Mouse (Mus musculus): Measurements from ENCODE around the gene Olfr315. TPM values are rescaled to one million over a fixed set of nuclear protein-coding genes. Genes with fewer than 3 reads are reported as not detected.
"Not testable (repeated sequence)": the region's sequence is repeated elsewhere in the genome, so short reads cannot be mapped to it uniquely, and the experiment has no call there.

Gene Olfr315
- polyA plus RNA-seq, 1 experiment from 2014 or later, result not detected

- WGBS, result 78% methylated on average over 5 of the region's 5 CpGs
- H3K9me3 ChIP-seq (replicated peaks; ENCODE audit: control insufficient read depth, low read length), result no peaks in the 10 kb centered on the region
- H3K36me3 ChIP-seq (replicated peaks; ENCODE audit: control insufficient read depth, insufficient read depth, low read depth, low read length), result no peaks in the 10 kb centered on the region
- DNase-seq (ENCODE audit: low spot score), result no peak
- H3K27ac ChIP-seq (replicated peaks; ENCODE audit: low read depth, low read length), result no peak overlapping the region
- ATAC-seq (replicated peaks; ENCODE audit: insufficient number of reproducible peaks, low FRiP score, low TSS enrichment, low read depth), result no peak
- no peaks in the 10 kb centered on the region for H3K4me1 ChIP-seq (ENCODE audit: control insufficient read depth, insufficient read depth, low read length)
- H3K4me2 ChIP-seq (ENCODE audit: low read depth, low read length), result no peak overlapping the region
- no peaks in the 10 kb centered on the region for H3K27me3 ChIP-seq (ENCODE audit: control insufficient read depth, insufficient read depth, low read length)
- H3K4me3 ChIP-seq (ENCODE audit: low read depth, low read length), result no peak overlapping the region
- H3K9ac ChIP-seq (replicated peaks; ENCODE audit: low read length), result no peak overlapping the region
Observed at GRCm38 (mm10) chr11:58799747-58800146, 26.8 kb downstream of the Olfr315 start.

GRCm38 (mm10) chr11:58801558-58802228 lies 28.7 kb downstream of the Olfr315 start, which contains the start of gene Fam183b:
Fam183b (minus strand) TSS chr11:58801960.
- 35% methylated on average over 14 of the region's 14 CpGs for WGBS
- Histone ChIP-seq H3K36me3 (replicated peaks; ENCODE audit: control insufficient read depth, insufficient read depth, low read depth, low read length) (no peaks in the 10 kb centered on the region), H3K9me3 (replicated peaks; ENCODE audit: control insufficient read depth, low read length) (no peaks in the 10 kb centered on the region), H3K4me2 (ENCODE audit: low read depth, low read length) (no peak within 1 kb of the TSS), H3K27me3 (ENCODE audit: control insufficient read depth, insufficient read depth, low read length) (no peaks in the 10 kb centered on the region), H3K4me1 (ENCODE audit: control insufficient read depth, insufficient read depth, low read length) (no peaks in the 10 kb centered on the region), H3K9ac (replicated peaks; ENCODE audit: low read length) (no peak within 1 kb of the TSS), H3K4me3 (ENCODE audit: low read depth, low read length) (no peak within 1 kb of the TSS), H3K27ac (replicated peaks; ENCODE audit: low read depth, low read length) (no peak within 1 kb of the TSS)
- peak; percentile 62 for ATAC-seq (replicated peaks; ENCODE audit: insufficient number of reproducible peaks, low FRiP score, low TSS enrichment, low read depth)
- DNase-seq (ENCODE audit: low spot score), result peak; percentile 51

- no peak overlapping the region for H3K27ac ChIP-seq (replicated peaks; ENCODE audit: low read depth, low read length)
- DNase-seq (ENCODE audit: low spot score) (no peak), ATAC-seq (replicated peaks; ENCODE audit: insufficient number of reproducible peaks, low FRiP score, low TSS enrichment, low read depth) (no peak)
- no peaks in the 10 kb centered on the region for H3K36me3 ChIP-seq (replicated peaks; ENCODE audit: control insufficient read depth, insufficient read depth, low read depth, low read length)
- H3K4me3 ChIP-seq (ENCODE audit: low read depth, low read length), result no peak overlapping the region
- H3K27me3 ChIP-seq (ENCODE audit: control insufficient read depth, insufficient read depth, low read length), result no peaks in the 10 kb centered on the region
- H3K9me3 ChIP-seq (replicated peaks; ENCODE audit: control insufficient read depth, low read length), result no peaks in the 10 kb centered on the region
- H3K4me1 ChIP-seq (ENCODE audit: control insufficient read depth, insufficient read depth, low read length), result no peaks in the 10 kb centered on the region
- no peak overlapping the region for H3K4me2 ChIP-seq (ENCODE audit: low read depth, low read length)
- H3K9ac ChIP-seq (replicated peaks; ENCODE audit: low read length), result no peak overlapping the region
- 76% methylated on average over 4 of the region's 4 CpGs for WGBS
Observed at GRCm38 (mm10) chr11:58803871-58804270, 30.9 kb downstream of the Olfr315 start.

GRCm38 (mm10) chr11:58804393-58804792 lies 31.4 kb downstream of the Olfr315 start:
- no peak overlapping the region for H3K9ac ChIP-seq (replicated peaks; ENCODE audit: low read length)
- ATAC-seq (replicated peaks; ENCODE audit: insufficient number of reproducible peaks, low FRiP score, low TSS enrichment, low read depth) (no peak), DNase-seq (ENCODE audit: low spot score) (no peak)
- 83% methylated on average over 2 of the region's 2 CpGs for WGBS
- no peaks in the 10 kb centered on the region for H3K27me3 ChIP-seq (ENCODE audit: control insufficient read depth, insufficient read depth, low read length)
- H3K27ac ChIP-seq (replicated peaks; ENCODE audit: low read depth, low read length), result no peak overlapping the region
- no peak overlapping the region for H3K4me3 ChIP-seq (ENCODE audit: low read depth, low read length)
- no peaks in the 10 kb centered on the region for H3K9me3 ChIP-seq (replicated peaks; ENCODE audit: control insufficient read depth, low read length)
- no peak overlapping the region for H3K4me2 ChIP-seq (ENCODE audit: low read depth, low read length)
- H3K4me1 ChIP-seq (ENCODE audit: control insufficient read depth, insufficient read depth, low read length), result no peaks in the 10 kb centered on the region
- H3K36me3 ChIP-seq (replicated peaks; ENCODE audit: control insufficient read depth, insufficient read depth, low read depth, low read length), result no peaks in the 10 kb centered on the region

- Histone ChIP-seq H3K4me3 (ENCODE audit: low read depth, low read length) (no peak overlapping the region), H3K9ac (replicated peaks; ENCODE audit: low read length) (no peak overlapping the region), H3K36me3 (replicated peaks; ENCODE audit: control insufficient read depth, insufficient read depth, low read depth, low read length) (no peaks in the 10 kb centered on the region), H3K27me3 (ENCODE audit: control insufficient read depth, insufficient read depth, low read length) (no peaks in the 10 kb centered on the region), H3K9me3 (replicated peaks; ENCODE audit: control insufficient read depth, low read length) (no peaks in the 10 kb centered on the region), H3K27ac (replicated peaks; ENCODE audit: low read depth, low read length) (no peak overlapping the region), H3K4me2 (ENCODE audit: low read depth, low read length) (no peak overlapping the region), H3K4me1 (ENCODE audit: control insufficient read depth, insufficient read depth, low read length) (no peaks in the 10 kb centered on the region)
- no peak for ATAC-seq (replicated peaks; ENCODE audit: insufficient number of reproducible peaks, low FRiP score, low TSS enrichment, low read depth)
- 0% methylated on average over 1 of the region's 1 CpGs for WGBS
- DNase-seq (ENCODE audit: low spot score), result no peak
Observed at GRCm38 (mm10) chr11:58812001-58812400, 39.0 kb downstream of the Olfr315 start.

GRCm38 (mm10) chr11:58814700-58815099 lies 41.7 kb downstream of the Olfr315 start, which contains the start of gene Olfr313:
Olfr313 (plus strand) TSS chr11:58815000.
- H3K9me3 ChIP-seq (replicated peaks; ENCODE audit: control insufficient read depth, low read length); H3K27me3 ChIP-seq (ENCODE audit: control insufficient read depth, insufficient read depth, low read length); ATAC-seq (replicated peaks; ENCODE audit: insufficient number of reproducible peaks, low FRiP score, low TSS enrichment, low read depth); DNase-seq (ENCODE audit: low spot score); H3K27ac ChIP-seq (replicated peaks; ENCODE audit: low read depth, low read length); H3K4me3 ChIP-seq (ENCODE audit: low read depth, low read length); H3K4me1 ChIP-seq (ENCODE audit: control insufficient read depth, insufficient read depth, low read length); H3K9ac ChIP-seq (replicated peaks; ENCODE audit: low read length); H3K36me3 ChIP-seq (replicated peaks; ENCODE audit: control insufficient read depth, insufficient read depth, low read depth, low read length); H3K4me2 ChIP-seq (ENCODE audit: low read depth, low read length): not testable (repeated sequence)
- WGBS, result 52% methylated on average over 1 of the region's 1 CpGs

- no peak for DNase-seq (ENCODE audit: low spot score)
Observed at GRCm38 (mm10) chr11:58815676-58816075, 42.7 kb downstream of the Olfr315 start.

GRCm38 (mm10) chr11:58828937-58829336 lies 55.9 kb downstream of the Olfr315 start, which contains the start of gene Olfr312:
Olfr312 (plus strand) TSS chr11:58829237.
- H3K9me3 ChIP-seq (replicated peaks; ENCODE audit: control insufficient read depth, low read length); H3K27me3 ChIP-seq (ENCODE audit: control insufficient read depth, insufficient read depth, low read length); H3K9ac ChIP-seq (replicated peaks; ENCODE audit: low read length); H3K36me3 ChIP-seq (replicated peaks; ENCODE audit: control insufficient read depth, insufficient read depth, low read depth, low read length); DNase-seq (ENCODE audit: low spot score); ATAC-seq (replicated peaks; ENCODE audit: insufficient number of reproducible peaks, low FRiP score, low TSS enrichment, low read depth); H3K27ac ChIP-seq (replicated peaks; ENCODE audit: low read depth, low read length); H3K4me1 ChIP-seq (ENCODE audit: control insufficient read depth, insufficient read depth, low read length); H3K4me3 ChIP-seq (ENCODE audit: low read depth, low read length); H3K4me2 ChIP-seq (ENCODE audit: low read depth, low read length): not testable (repeated sequence)

More at GRCm38 (mm10) chr11:58815676-58816075, 42.7 kb downstream of the Olfr315 start:
- H3K4me3 ChIP-seq (ENCODE audit: low read depth, low read length), result no peak overlapping the region
- no peaks in the 10 kb centered on the region for H3K36me3 ChIP-seq (replicated peaks; ENCODE audit: control insufficient read depth, insufficient read depth, low read depth, low read length)
- WGBS, result 88% methylated on average over 1 of the region's 1 CpGs
- no peaks in the 10 kb centered on the region for H3K27me3 ChIP-seq (ENCODE audit: control insufficient read depth, insufficient read depth, low read length)
- H3K4me1 ChIP-seq (ENCODE audit: control insufficient read depth, insufficient read depth, low read length), result no peaks in the 10 kb centered on the region
- H3K9ac ChIP-seq (replicated peaks; ENCODE audit: low read length), result no peak overlapping the region
- no peak overlapping the region for H3K4me2 ChIP-seq (ENCODE audit: low read depth, low read length)
- no peak overlapping the region for H3K27ac ChIP-seq (replicated peaks; ENCODE audit: low read depth, low read length)
- no peaks in the 10 kb centered on the region for H3K9me3 ChIP-seq (replicated peaks; ENCODE audit: control insufficient read depth, low read length)
- no peak for ATAC-seq (replicated peaks; ENCODE audit: insufficient number of reproducible peaks, low FRiP score, low TSS enrichment, low read depth)
